Mouse (Mus musculus): ENCODE results near the gene Sorl1.

GRCm38 (mm10) chr9:41952650-41953204, 171.4 kb downstream of the Sorl1 start:
- TF ChIP-seq POLR2A (IDR thresholded peaks at IDR 0.05; ENCODE audit: low read depth, low read length) (no peak), CTCF (conservative IDR thresholded peaks at IDR 0.05; ENCODE audit: insufficient read depth, insufficient read length, low read depth, low read length) (no peak)

Measured in kidney, adult 2 months (tissue).